Mouse (Mus musculus) lung, adult 18-20 months (tissue): ENCODE data around the gene Zdhhc13.
A peak's percentile ranks its signal among the peaks of the same experiment; 100 is the strongest.

Source experiments
- DNase-seq, 2 experiments: peaks; one replicate each; pipeline ENCODE4 v3.0.0; 2022; ENCODE audit warnings: mixed read lengths in 2 of 2

Gene Zdhhc13

DNA sequence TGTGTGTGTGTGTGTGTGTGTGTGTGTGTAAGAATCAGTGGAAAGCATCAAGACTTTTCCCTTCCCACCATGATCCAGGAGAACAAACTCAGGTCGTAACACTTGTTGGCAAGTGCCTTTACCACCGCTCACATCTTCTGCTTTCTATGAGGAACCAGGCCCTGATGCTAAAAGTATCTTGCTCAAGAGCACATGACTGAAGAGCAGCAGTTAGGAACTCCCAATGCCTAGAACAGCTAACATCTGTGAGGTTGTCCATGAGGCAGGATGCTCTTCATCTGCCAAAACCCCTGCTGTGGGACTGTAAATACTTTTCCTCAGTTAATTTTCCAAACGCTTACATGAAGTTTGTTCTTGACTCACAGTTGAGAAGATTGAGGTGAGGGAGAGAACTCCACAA, 455 bp upstream of the Zdhhc13 start:
- DNase-seq: peak; percentile 6 to 13

DNA sequence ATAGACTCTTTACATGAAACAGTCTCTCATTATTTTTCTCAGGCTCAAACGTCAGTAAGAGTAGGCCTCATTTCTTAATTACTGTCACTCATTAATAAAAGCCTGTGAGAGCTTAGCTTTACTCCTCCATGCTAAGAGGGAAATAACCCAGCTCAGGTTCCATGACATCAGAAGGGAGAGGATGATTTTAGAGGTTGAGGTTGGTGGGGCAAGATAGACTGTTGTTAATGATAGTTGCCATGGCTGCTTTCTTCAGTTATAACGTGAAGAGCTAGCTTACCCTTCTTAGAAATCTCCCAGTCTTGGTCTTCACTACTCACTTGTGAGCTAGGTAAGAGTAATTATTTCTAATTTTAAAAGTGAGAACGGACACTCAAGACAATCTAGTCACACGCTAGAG, 1.3 kb downstream of the Zdhhc13 start:
- DNase-seq: no peak

GRCm38 (mm10) chr7:48791412-48791811, 2.6 kb downstream of the Zdhhc13 start:
- DNase-seq: no peak

- no peak for DNase-seq
These were observed 6.3 kb downstream of the Zdhhc13 start for GRCm38 (mm10) chr7:48795130-48795529.

GRCm38 (mm10) chr7:48803381-48803780, 14.6 kb downstream of the Zdhhc13 start:
- no peak for DNase-seq

- no peak for DNase-seq
These were observed 17.8 kb downstream of the Zdhhc13 start for GRCm38 (mm10) chr7:48806587-48806986.

DNA sequence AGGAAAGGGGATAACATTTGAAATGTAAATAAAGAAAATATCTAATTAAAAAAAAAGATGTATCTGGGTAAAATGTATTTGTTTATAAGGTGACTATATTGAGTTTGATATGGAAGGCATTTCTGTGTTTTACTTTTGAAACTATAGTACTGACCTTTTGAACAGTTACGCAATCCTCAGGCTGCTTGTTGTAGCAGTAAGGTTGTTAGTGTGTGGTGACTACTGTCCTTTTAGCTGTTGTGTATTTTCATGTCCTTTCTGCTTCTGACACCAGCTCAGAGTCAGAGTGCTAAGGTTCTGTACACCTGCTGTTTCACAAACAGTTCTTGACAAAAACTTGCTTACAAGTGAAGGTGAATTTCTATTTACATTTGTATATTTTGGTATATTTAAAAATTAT, 21.8 kb downstream of the Zdhhc13 start:
- no peak for DNase-seq

DNA sequence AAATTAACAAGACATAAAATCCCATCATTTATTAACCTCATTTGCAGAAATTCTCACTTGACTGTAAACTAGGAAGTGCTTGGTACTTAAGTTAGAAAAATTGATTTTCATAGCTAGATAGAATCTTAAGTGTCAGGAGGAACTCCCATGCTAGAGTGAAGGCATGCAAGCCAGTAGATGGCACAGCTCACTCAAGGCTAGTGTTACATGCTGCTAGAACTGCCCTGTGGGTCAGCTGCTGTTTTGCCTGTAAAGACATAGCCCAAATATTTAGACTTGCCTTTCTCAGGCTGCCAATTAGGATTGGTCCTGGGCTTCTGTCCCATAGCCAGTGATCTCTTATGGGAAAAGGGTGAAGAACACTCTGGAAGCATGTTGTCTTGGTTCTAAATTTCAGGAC, 23.6 kb downstream of the Zdhhc13 start:
- no peak for DNase-seq

- DNase-seq: no peak
These were observed 24.8 kb downstream of the Zdhhc13 start for GRCm38 (mm10) chr7:48813594-48813993.

GRCm38 (mm10) chr7:48821654-48822053, 32.9 kb downstream of the Zdhhc13 start:
- DNase-seq: no peak

DNA sequence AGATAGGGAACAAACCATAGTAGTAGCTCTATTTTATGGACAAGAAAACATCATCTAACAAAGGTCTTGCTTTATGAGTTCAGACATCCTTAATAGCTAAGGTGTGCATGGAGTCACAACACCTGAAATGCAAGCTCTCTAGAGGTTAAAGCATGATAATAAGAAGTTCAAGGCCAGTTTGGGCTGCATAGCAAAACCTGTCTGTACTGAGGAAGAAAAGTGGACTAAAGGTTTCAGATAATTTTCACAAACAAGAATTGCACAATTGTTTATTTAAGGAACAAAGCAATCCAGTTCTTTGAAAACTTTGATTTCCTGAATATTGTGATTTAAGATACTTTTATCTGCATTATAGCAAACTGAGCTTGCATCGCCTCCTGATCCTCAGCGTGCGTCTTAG, 34.8 kb downstream of the Zdhhc13 start:
- no peak for DNase-seq

DNA sequence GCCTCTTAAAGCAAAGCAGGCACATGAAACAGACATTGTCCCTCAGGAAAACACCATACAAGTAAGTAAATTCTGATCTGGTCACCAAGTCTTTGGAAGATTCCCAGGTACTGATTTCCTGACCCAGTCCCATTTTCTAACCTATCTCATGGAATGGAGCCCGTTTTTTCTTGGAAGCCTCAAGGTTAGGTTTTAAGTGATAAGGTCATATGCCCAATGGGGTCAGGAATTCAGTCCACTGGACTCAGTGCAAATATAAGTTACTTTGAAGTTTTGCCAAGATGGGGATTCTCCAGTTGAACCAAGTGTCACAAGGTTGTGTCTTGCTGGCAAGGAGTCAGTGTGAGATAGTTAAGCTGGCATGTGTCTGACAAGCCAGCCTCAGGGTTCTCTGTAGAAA, 35.9 kb downstream of the Zdhhc13 start:
- no peak for DNase-seq

- no peak for DNase-seq
These were observed 36.4 kb downstream of the Zdhhc13 start for GRCm38 (mm10) chr7:48825170-48825569.

DNA sequence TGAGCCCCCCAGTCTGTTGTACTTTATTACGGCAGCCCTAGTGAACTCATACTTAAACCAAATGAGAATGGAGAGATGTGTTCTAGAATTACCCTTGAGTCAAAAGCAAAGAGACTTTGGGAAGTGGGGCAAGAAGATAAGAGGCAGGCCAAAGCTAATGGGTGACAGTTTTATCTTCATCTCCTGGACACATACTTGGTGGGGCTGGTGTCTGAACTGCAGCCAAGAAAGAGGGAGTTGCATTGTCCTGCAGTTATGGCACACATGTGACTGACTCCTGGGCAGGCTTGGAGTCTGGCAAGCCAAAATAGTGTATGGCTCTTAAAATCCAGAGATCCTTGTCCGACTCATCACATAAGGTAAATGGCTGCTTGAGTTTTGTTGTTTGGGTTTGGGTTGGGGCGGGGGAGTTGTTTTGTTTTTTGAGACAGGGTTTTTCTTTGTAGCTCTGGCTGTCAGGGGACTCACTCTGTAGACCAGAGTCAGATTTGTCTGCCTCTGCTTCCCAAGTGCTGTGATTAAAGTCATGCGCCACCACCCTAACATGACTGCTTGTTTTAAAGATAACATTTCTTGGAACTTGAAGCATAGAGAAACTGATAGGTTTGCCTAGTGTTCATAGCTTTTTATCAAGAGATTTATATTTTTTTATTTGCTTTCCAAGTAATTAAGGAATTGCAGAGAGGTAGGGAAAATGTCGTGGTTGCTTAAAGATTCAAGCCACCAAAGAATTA, 40.5 kb downstream of the Zdhhc13 start:
- DNase-seq: no peak

DNA sequence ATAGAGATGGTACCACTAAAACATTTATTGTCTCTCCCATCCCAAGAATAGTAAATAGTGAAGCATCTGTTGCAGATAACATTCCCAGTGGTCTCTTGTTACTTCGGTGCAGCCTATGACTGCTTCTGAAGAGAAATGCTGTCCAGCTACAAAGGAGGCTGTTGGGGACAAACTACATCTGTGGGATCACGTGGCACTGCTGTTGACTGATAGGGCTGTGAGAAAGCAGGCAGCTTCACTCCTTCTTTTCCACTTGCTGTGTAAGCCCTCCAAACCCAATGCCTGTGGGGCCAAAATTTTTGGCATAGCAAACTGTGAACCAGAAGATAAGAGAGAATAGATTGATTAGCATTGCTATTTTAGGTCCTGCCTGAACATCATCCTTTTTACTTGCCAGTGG, 41.6 kb downstream of the Zdhhc13 start:
- DNase-seq: peak in 1 of 2 experiments; percentile 14

DNA sequence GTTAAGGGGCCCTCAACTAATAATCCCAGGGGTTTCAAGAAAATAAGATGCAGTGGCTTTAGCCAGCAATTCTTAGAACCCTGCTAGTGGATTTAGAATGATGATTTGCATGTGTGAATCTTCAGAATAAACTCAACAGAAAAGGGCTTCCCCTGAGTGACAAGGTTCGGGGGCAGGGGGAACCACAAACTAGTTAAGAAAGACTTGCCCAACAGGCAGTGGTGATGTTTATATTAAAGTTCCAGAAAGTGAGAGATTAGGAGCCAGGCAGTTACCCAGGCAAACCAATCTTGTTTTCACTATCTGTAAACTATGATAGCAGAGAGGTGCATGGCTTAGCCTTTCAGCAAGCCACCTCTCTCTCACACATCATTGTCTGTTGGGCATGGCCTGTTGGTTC, 43.9 kb downstream of the Zdhhc13 start:
- no peak for DNase-seq

DNA sequence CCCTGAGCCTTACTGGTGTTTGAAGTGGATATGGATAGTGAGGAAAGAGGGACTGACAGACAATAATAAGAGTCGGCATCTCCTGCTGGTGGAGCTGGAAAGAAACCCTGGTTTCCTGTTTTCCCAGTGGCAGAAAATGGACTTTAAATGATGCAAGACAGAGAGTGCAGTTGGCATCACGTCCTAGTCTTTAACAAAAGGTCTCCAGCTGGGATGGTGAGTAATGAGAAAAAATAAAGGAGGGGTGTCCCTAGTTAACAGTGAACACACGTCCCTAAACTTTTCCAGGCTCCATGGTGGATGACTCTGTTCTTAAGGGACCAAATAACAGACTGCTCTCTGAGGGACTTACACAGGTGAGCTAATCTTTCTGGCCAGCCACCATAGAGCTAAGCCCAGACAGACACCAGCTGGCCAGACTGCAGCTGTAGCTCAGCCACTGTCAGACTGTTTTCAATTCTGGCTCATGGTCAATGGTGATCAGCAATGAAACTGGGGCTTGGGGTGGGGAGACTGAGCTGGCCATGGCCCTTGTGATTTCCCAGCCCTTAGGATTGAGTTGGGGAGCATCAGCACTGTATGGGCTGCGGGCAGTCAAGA, 45.7 kb downstream of the Zdhhc13 start:
- DNase-seq: no peak

- DNase-seq: no peak
These were observed 46.3 kb downstream of the Zdhhc13 start for GRCm38 (mm10) chr7:48834989-48835626.

GRCm38 (mm10) chr7:48836949-48837348, 48.1 kb downstream of the Zdhhc13 start:
- DNase-seq: no peak

DNA sequence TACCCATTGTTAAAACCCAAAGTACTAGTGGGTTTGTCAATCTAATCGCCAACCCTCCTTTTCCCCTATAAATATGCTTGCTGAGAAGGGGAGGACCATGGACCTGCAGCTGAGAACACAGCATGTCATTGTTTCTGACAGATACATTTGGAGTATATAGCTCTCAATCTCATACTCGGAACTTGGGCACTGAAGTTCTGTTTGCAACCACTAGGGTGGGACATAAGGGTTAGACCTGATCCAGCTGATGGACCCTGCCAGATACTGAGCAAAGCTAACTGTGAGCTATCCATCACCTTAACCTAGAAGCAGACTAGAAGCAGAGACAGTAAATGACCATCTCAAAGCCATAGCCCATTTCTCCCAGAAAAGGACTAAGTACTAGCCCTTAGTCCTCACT, 49.6 kb downstream of the Zdhhc13 start:
- DNase-seq: no peak

DNA sequence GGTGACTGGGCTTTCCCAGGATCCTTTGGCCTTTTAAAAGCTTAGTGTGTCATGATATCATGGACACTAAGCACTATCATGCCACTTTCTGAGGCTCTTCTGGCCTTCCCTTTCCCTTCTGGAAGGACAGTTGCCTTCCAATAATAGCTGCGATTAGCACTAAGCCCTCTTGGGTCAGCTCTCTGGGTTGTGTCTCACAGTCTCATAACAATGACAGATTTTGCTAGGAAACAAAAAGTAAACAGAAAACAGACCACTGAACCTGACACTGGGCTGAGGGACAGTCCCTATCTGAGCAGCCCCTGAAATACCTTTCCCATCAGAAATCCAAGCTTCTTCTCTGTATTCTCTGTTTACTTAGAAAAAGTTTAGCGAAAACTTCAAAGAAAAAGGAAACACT, 51.7 kb downstream of the Zdhhc13 start:
- no peak for DNase-seq

- DNase-seq: no peak
These were observed 52.7 kb downstream of the Zdhhc13 start for GRCm38 (mm10) chr7:48841538-48841937.

DNA sequence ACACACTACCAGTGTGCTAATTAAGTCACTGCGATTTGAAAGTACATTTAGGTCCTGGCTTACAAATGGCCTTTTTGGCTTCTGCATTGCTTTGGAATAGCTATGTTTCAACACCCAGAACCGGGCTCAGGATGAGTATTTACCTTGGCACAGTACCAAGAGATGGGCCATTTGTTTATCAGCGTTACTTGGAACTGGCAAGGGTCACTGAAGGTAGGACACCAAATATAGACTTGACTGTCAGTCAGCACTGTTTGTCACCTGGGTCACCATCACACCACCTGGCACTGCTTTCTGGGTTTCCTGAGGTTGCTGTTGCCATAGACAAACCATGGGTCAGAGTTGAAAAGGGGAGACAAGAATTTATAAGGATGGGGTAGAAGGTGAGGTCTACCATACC, 53.5 kb downstream of the Zdhhc13 start:
- no peak for DNase-seq

DNA sequence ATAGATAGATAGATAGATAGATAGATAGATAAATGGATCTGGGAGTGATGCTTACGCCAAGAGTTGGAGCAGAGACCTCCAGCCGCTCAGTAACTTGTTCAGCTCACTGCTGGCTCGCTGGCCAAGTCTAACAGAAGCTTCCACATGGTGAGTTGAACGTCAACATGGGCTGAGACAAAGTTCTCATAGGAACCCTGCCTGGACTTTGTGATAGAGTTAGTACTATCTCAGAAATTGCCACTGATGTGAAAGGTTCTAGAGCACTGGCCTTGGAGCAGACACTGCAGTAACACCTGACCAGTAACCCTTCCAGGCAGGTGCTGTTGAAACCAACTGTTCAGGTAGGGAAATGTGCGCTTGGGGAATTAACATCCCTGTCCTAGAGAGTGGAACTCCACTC, 54.7 kb downstream of the Zdhhc13 start:
- no peak for DNase-seq
